Mouse (Mus musculus) MEL (cell line): ENCODE data around the gene Pramef17.
"Not testable (repeated sequence)": the region's sequence is repeated elsewhere in the genome, so short reads cannot be mapped to it uniquely, and the experiment has no call there.

Source experiments
- CTCF ChIP-seq, 3 experiments: IDR thresholded peaks in 2 of 3; conservative IDR thresholded peaks in 1 of 3; 2 replicates each; pipeline ENCODE4 v1.5.1; 2011 to 2012; ENCODE audit warnings: low read length in 3 of 3, low read depth in 2 of 3, mild to moderate bottlenecking in 2 of 3, improper control_type of control experiment in 1 of 3, inconsistent platforms in 1 of 3, mixed read lengths in 1 of 3, moderate library complexity in 1 of 3; ENCODE audit not compliant: control insufficient read depth in 1 of 3, insufficient read depth in 1 of 3, poor library complexity in 1 of 3, severe bottlenecking in 1 of 3
- NRF1 ChIP-seq: IDR thresholded peaks from 2 replicates; pipeline ENCODE4 v1.6.1; 2014; ENCODE audit warnings: low read depth, mild to moderate bottlenecking, inconsistent platforms, low read length, improper control_type of control experiment, moderate library complexity; ENCODE audit not compliant: poor library complexity, insufficient read depth, severe bottlenecking
- POLR2A ChIP-seq, 2 experiments: IDR thresholded peaks; 2 replicates each; pipeline ENCODE4 v1.6.1; 2011 to 2012; ENCODE audit warnings: low read length in 2 of 2, mild to moderate bottlenecking in 2 of 2, control low read depth in 1 of 2, improper control_type of control experiment in 1 of 2, low read depth in 1 of 2, moderate library complexity in 1 of 2; ENCODE audit not compliant: control insufficient read depth in 1 of 2, insufficient read depth in 1 of 2, poor library complexity in 1 of 2
- TAL1 ChIP-seq: IDR thresholded peaks from 2 replicates; pipeline ENCODE4 v1.6.1; 2012; ENCODE audit warnings: mild to moderate bottlenecking, inconsistent platforms, low read length, moderate library complexity, mixed read lengths
- ZMIZ1 ChIP-seq: IDR thresholded peaks from 2 replicates; pipeline ENCODE4 v1.6.1; 2012; ENCODE audit warnings: low read depth, mild to moderate bottlenecking, inconsistent platforms, low read length, improper control_type of control experiment, moderate library complexity

DNA sequence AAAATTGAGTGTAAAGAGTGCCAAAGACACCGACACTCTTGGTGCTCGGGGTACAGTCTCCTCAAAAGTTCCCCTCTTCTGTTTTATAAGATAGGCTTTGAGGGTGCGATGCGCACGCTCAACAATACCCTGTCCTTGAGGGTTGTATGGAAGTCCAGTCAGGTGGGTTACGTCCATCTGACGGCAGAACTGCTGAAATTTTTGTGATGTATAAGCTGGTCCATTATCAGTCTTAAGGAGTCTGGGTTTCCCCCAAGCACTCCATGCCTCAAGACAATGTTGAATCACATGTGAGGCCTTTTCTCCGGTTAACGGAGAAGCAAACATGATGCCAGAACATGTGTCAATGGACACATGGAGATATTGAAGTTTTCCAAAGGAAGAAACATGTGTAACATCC lies 8.4 kb downstream of the Pramef17 start:
- not testable (repeated sequence) for TF ChIP-seq ZMIZ1; POLR2A (IDR thresholded peaks at IDR 0.05; ENCODE audit: control insufficient read depth in 1 of 2, insufficient read depth in 1 of 2, low read depth in 1 of 2, low read length in 2 of 2, poor library complexity in 1 of 2); NRF1; CTCF (IDR thresholded peaks at IDR 0.05 in 2 of 3, conservative IDR thresholded peaks at IDR 0.05 in 1 of 3; ENCODE audit: control insufficient read depth in 1 of 3, insufficient read depth in 1 of 3, low read depth in 2 of 3, low read length in 3 of 3, poor library complexity in 1 of 3, severe bottlenecking in 1 of 3); TAL1
